Mouse (Mus musculus) thymus, postnatal 10 days (tissue): ENCODE data around the gene Vmn1r6.
"Not testable (repeated sequence)": the region's sequence is repeated elsewhere in the genome, so short reads cannot be mapped to it uniquely, and the experiment has no call there.

ENCODE experiments used
- DNase-seq, 2 experiments: peaks; one replicate each; pipeline ENCODE4 v3.0.0; 2021; ENCODE audit warnings: low spot score in 2 of 2

The Vmn1r6 gene

GRCm38 (mm10) chr6:56996943-56997342 lies at the start of gene Vmn1r6:
Gene Vmn1r6, plus strand, starts transcription at chr6:56997243.
- DNase-seq, result no peak

- DNase-seq, result no peak
Observed at GRCm38 (mm10) chr6:56956436-56956835, 40.6 kb upstream of the Vmn1r6 start.

DNA sequence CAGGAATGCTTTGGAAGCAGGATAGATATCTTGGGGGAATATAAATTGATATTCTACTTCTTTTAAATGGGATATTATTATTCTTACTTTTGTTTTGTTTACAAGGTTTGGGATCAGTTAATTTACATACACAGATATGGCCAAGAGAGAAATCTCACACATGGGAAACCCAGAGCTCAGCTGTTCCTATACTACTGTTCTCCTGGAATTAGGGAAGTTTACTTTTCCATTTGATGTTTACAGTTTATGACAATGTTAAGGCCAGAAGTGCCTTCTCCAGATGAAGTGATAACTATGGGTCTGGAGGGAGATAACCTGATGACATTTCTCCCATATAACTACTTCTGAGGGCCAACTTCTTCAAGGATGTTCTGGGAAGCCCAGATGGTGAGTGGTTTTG lies 27.1 kb upstream of the Vmn1r6 start, which contains the start of gene Vmn1r5:
Vmn1r5 (plus strand) TSS at position 301 of the 400 bp plus-strand sequence.
- no peak for DNase-seq

DNA sequence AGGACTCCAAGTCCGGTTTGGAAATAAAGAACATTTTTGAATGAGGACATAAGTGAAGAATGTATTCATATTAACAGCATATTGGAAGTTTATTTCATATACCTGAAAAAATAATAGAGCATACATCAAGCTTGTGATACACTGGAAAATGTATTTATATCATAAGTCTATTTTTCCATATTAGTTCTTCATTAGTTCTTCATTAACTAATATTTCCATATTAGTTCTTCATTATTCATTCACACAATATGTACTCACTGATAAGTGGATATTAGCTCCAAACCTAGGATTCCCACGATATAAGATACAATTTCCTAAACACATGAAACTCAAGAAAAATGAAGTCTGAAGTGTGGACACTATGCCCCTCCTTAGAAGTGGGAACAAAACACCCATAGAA lies 28.2 kb downstream of the Vmn1r6 start, which contains the start of gene Vmn1r7:
Vmn1r7 (minus strand) TSS at position 101 of the 400 bp plus-strand sequence.
- not testable (repeated sequence) for DNase-seq

GRCm38 (mm10) chr6:57031984-57032383 lies 34.9 kb downstream of the Vmn1r6 start, which contains the start of gene Vmn1r8:
Gene Vmn1r8, plus strand, starts transcription at chr6:57032284.
- DNase-seq, result no peak

DNA sequence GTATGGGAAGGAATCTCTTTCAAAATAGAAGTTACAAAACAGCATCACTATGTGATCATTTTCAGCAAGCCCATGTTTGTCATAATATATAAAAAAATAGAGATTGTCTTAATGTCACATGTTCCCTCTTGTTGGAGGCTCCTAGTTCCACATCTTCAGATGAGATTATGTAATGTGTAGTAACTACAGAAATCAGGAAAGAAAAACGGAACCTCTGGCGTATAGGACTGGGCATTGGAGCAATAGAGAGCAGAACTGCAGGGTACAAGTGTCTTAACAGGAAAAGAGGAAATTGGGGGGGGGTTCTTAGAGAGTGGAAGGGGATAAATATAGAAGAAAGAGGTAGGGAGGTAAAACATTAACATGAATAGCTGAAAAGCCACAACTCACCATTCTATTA lies 37.6 kb downstream of the Vmn1r6 start:
- DNase-seq, result no peak
